In genomic region chr2:131139886-131140532, GRCm38 (mm10) we compare ENCODE assay signal across 9 mouse cellular contexts. TPM values are rescaled to one million over a fixed set of nuclear protein-coding genes. Genes with fewer than 3 reads are reported as not detected.
DNase-seq lines count a peak whose midpoint lies in the region; ATAC-seq and TF ChIP-seq lines count a peak whose summit lies in the region.
"Had no signal": no experiment of that assay in that cellular context is flagged by ENCODE, and none has a peak within 500 bp of the region (broad histone marks: within the 10 kb centered on the region; RNA-seq: fewer than 3 reads in every experiment).

No protein-coding gene starts in this region.

- no peak overlapping the region for H3K4me2 ChIP-seq in heart, embryonic 11.5 days
- no peak overlapping the region for H3K4me2 ChIP-seq in liver, postnatal 0 days (ENCODE audit: low read depth, low read length)
- H3K4me2 ChIP-seq: limb, embryonic 12.5 days had no signal

- ATAC-seq in heart, embryonic 11.5 days (replicated peaks; ENCODE audit: insufficient number of reproducible peaks, low FRiP score, low TSS enrichment), result no peak
- ATAC-seq in liver, postnatal 0 days, result no peak

- TF ChIP-seq POLR2A in cerebellum, adult 2 months (IDR thresholded peaks at IDR 0.05; ENCODE audit: borderline replicate concordance, insufficient read depth, low read length), result no peak

- peak overlapping the region; percentile 69 for H3K27ac ChIP-seq in heart, embryonic 11.5 days (ENCODE audit: low read depth, low read length)
- peak overlapping the region; percentile 57 for H3K27ac ChIP-seq in liver, postnatal 0 days (ENCODE audit: low read depth)
- no peak overlapping the region for H3K27ac ChIP-seq in cerebellum, adult 2 months (ENCODE audit: insufficient read depth, low read length)
- H3K27ac ChIP-seq: limb, embryonic 12.5 days had no signal

- peaks cover 2% of the 10 kb centered on the region; the same call in 1 of the 2 replicates for H3K27me3 ChIP-seq in heart, embryonic 11.5 days (ENCODE audit: control insufficient read depth, insufficient read depth, low read length)
- H3K27me3 ChIP-seq in liver, postnatal 0 days (ENCODE audit: insufficient read depth, low read length), result no peaks in the 10 kb centered on the region
- no peaks in the 10 kb centered on the region for H3K27me3 ChIP-seq in cerebellum, adult 2 months (ENCODE audit: control insufficient read depth, insufficient read depth, low read length)
- H3K27me3 ChIP-seq: limb, embryonic 12.5 days had no signal

- H3K9me3 ChIP-seq in heart, embryonic 11.5 days (replicated peaks; ENCODE audit: control insufficient read depth, low read length), result no peaks in the 10 kb centered on the region
- no peaks in the 10 kb centered on the region for H3K9me3 ChIP-seq in liver, postnatal 0 days (ENCODE audit: low read length)
- H3K9me3 ChIP-seq: limb, embryonic 12.5 days had no signal

- WGBS in heart, embryonic 11.5 days (ENCODE audit: insufficient replicate concordance), result 25% methylated on average over 5 of the region's 5 CpGs
- WGBS in liver, postnatal 0 days (ENCODE audit: insufficient replicate concordance), result 63% methylated on average over 5 of the region's 5 CpGs
- 52% methylated on average over 5 of the region's 5 CpGs for WGBS in cerebellum, adult 2 months

- H3K9ac ChIP-seq in heart, embryonic 11.5 days (ENCODE audit: low read depth, low read length), result no peak overlapping the region
- H3K9ac ChIP-seq in liver, postnatal 0 days (replicated peaks), result no peak overlapping the region
- H3K9ac ChIP-seq: limb, embryonic 12.5 days had no signal

- peaks cover 8% of the 10 kb centered on the region for H3K36me3 ChIP-seq in heart, embryonic 11.5 days (ENCODE audit: control insufficient read depth, insufficient read depth, low read length)
- H3K36me3 ChIP-seq in liver, postnatal 0 days (replicated peaks; ENCODE audit: insufficient read depth, low read length), result peaks cover 11% of the 10 kb centered on the region

- peak; percentile 99 for DNase-seq in heart, adult 11 months
- peak; percentile 41 for DNase-seq in kidney, adult 9 months
- DNase-seq in liver, postnatal 0 days, result peak; percentile 19
- DNase-seq in urinary bladder, postnatal 36 days (ENCODE audit: low spot score in 2 of 2), result no peak
- DNase-seq in layer of hippocampus, adult 11-12 months (ENCODE audit: low spot score), result no peak
- no peak for DNase-seq in cerebellum, adult 2 months

- TF ChIP-seq CTCF in liver, postnatal 0 days (IDR thresholded peaks at IDR 0.05; ENCODE audit: low read depth), result no peak
- TF ChIP-seq CTCF in cerebellum, adult 2 months (IDR thresholded peaks at IDR 0.05; ENCODE audit: borderline replicate concordance, insufficient read depth, low read depth, low read length), result no peak

- no peak for TF ChIP-seq EP300 in liver, postnatal 0 days (IDR thresholded peaks at IDR 0.05; ENCODE audit: low read depth)

- no peak overlapping the region for H3K4me3 ChIP-seq in heart, embryonic 11.5 days (ENCODE audit: low read depth, low read length)
- H3K4me3 ChIP-seq in liver, postnatal 0 days (ENCODE audit: low read depth, low read length), result no peak overlapping the region
- no peak overlapping the region for H3K4me3 ChIP-seq in cerebellum, adult 2 months (replicated peaks; ENCODE audit: insufficient read depth, low read depth, low read length)
- H3K4me3 ChIP-seq: limb, embryonic 12.5 days had no signal

- H3K4me1 ChIP-seq in heart, embryonic 11.5 days (ENCODE audit: control insufficient read depth, insufficient read depth, low read length), result peaks cover 38% of the 10 kb centered on the region
- peaks cover 33% of the 10 kb centered on the region for H3K4me1 ChIP-seq in liver, postnatal 0 days (ENCODE audit: insufficient read depth)
- no peaks in the 10 kb centered on the region for H3K4me1 ChIP-seq in cerebellum, adult 2 months (ENCODE audit: control insufficient read depth, insufficient read depth, low read length)

RNA-seq across cellular contexts. Expression of gene Gm11037, which starts 6.7 kb away (rescaled TPM):
- not detected in 2 replicates for polyA plus RNA-seq in heart, embryonic 11.5 days (2014; fragmentation: Nextera tagmentation; extraction: Ambion mirVana)
- polyA plus RNA-seq in liver, postnatal 0 days (2015; fragmentation: Nextera tagmentation; extraction: Ambion mirVana), result not detected in 2 replicates
- not detected in 2 replicates for polyA plus RNA-seq in cerebellum, adult 2 months (2012; rRNA removed)
- polyA plus RNA-seq: limb, embryonic 12.5 days; urinary bladder, adult 2 months had no signal

RNA-seq across cellular contexts. Expression of gene Hspa12b, which starts 12.9 kb away (rescaled TPM):
- 5.6 and 6.3 TPM in 2 replicates for polyA plus RNA-seq in heart, embryonic 11.5 days (2014; fragmentation: Nextera tagmentation; extraction: Ambion mirVana)
- polyA plus RNA-seq in liver, postnatal 0 days (2015; fragmentation: Nextera tagmentation; extraction: Ambion mirVana), result 0.65 and 0.67 TPM in 2 replicates
- 7.8 and 8.0 TPM in 2 replicates for polyA plus RNA-seq in cerebellum, adult 2 months (2012; rRNA removed)

RNA-seq across cellular contexts. Expression of gene 1700037H04Rik, which starts 19.9 kb away (rescaled TPM):
- 83.0 and 83.4 TPM in 2 replicates for polyA plus RNA-seq in heart, embryonic 11.5 days (2014; fragmentation: Nextera tagmentation; extraction: Ambion mirVana)
- 58.1 and 61.6 TPM in 2 replicates for polyA plus RNA-seq in liver, postnatal 0 days (2015; fragmentation: Nextera tagmentation; extraction: Ambion mirVana)
- 137 and 143 TPM in 2 replicates for polyA plus RNA-seq in cerebellum, adult 2 months (2012; rRNA removed)

RNA-seq across cellular contexts. Expression of gene Cenpb, which starts 39.9 kb away (rescaled TPM):
- 4.1 and 4.6 TPM in 2 replicates for polyA plus RNA-seq in heart, embryonic 11.5 days (2014; fragmentation: Nextera tagmentation; extraction: Ambion mirVana)
- 4.2 and 4.8 TPM in 2 replicates for polyA plus RNA-seq in liver, postnatal 0 days (2015; fragmentation: Nextera tagmentation; extraction: Ambion mirVana)
- 66.2 and 72.5 TPM in 2 replicates for polyA plus RNA-seq in cerebellum, adult 2 months (2012; rRNA removed)

RNA-seq across cellular contexts. Expression of gene Cdc25b, which starts 46.7 kb away (rescaled TPM):
- 41.1 and 41.8 TPM in 2 replicates for polyA plus RNA-seq in heart, embryonic 11.5 days (2014; fragmentation: Nextera tagmentation; extraction: Ambion mirVana)
- polyA plus RNA-seq in liver, postnatal 0 days (2015; fragmentation: Nextera tagmentation; extraction: Ambion mirVana), result 67.6 and 77.7 TPM in 2 replicates
- 25.7 and 26.4 TPM in 2 replicates for polyA plus RNA-seq in cerebellum, adult 2 months (2012; rRNA removed)

Comparison
In these comparisons a context has a peak if more than half of its experiments do, and no peak if none do; other contexts are left out.
1. DNase-seq: peak in heart, adult 11 months (single experiment), kidney, adult 9 months (single experiment) and liver, postnatal 0 days (single experiment); none in urinary bladder, postnatal 36 days (0 of 2), layer of hippocampus, adult 11-12 months (single experiment) and cerebellum, adult 2 months (0 of 2).